Mouse (Mus musculus): ENCODE results near the gene C2cd5. TPM values are rescaled to one million over a fixed set of nuclear protein-coding genes. Genes with fewer than 3 reads are reported as not detected.
A peak's percentile ranks its signal among the peaks of the same experiment; 100 is the strongest.

The C2cd5 gene
- polyA plus RNA-seq, 1 experiment from 2014 or later, result 32.7 TPM

- ATAC-seq (ENCODE audit: insufficient number of reproducible peaks, insufficient read depth, low FRiP score, low read depth), result no peak
- Histone ChIP-seq H3K4me3 (ENCODE audit: low read depth, low read length) (no peak overlapping the region), H3K36me3 (ENCODE audit: control insufficient read depth, insufficient read depth, low read length) (no peaks in the 10 kb centered on the region), H3K9me3 (ENCODE audit: control insufficient read depth, low read depth, low read length) (no peaks in the 10 kb centered on the region), H3K27ac (ENCODE audit: low read length) (no peak overlapping the region), H3K4me2 (replicated peaks; ENCODE audit: low read depth, low read length) (no peak overlapping the region), H3K27me3 (ENCODE audit: control insufficient read depth, insufficient read depth, low read length) (no peaks in the 10 kb centered on the region), H3K4me1 (ENCODE audit: control insufficient read depth, insufficient read depth, low read length) (peaks cover 7% of the 10 kb centered on the region; the same call in 1 of the 2 replicates), H3K9ac (replicated peaks; ENCODE audit: low read depth, low read length) (no peak overlapping the region)
- WGBS, result 62% methylated on average over 5 of the region's 5 CpGs
These were observed 104.4 kb downstream of the C2cd5 start for GRCm38 (mm10) chr6:142995567-142995966.

GRCm38 (mm10) chr6:142994821-142995220, 105.1 kb downstream of the C2cd5 start:
- Histone ChIP-seq H3K9ac (replicated peaks; ENCODE audit: low read depth, low read length) (no peak overlapping the region), H3K36me3 (ENCODE audit: control insufficient read depth, insufficient read depth, low read length) (no peaks in the 10 kb centered on the region), H3K9me3 (ENCODE audit: control insufficient read depth, low read depth, low read length) (no peaks in the 10 kb centered on the region), H3K27me3 (ENCODE audit: control insufficient read depth, insufficient read depth, low read length) (no peaks in the 10 kb centered on the region), H3K4me3 (ENCODE audit: low read depth, low read length) (no peak overlapping the region), H3K27ac (ENCODE audit: low read length) (no peak overlapping the region), H3K4me2 (replicated peaks; ENCODE audit: low read depth, low read length) (no peak overlapping the region), H3K4me1 (ENCODE audit: control insufficient read depth, insufficient read depth, low read length) (peaks cover 7% of the 10 kb centered on the region; the same call in 1 of the 2 replicates)
- ATAC-seq (ENCODE audit: insufficient number of reproducible peaks, insufficient read depth, low FRiP score, low read depth), result no peak
- 41% methylated on average over 7 of the region's 7 CpGs for WGBS

- Histone ChIP-seq H3K27ac (ENCODE audit: low read length) (peak overlapping the region; percentile 74; the same call in 1 of the 2 replicates), H3K9me3 (ENCODE audit: control insufficient read depth, low read depth, low read length) (no peaks in the 10 kb centered on the region), H3K27me3 (ENCODE audit: control insufficient read depth, insufficient read depth, low read length) (no peaks in the 10 kb centered on the region), H3K4me2 (replicated peaks; ENCODE audit: low read depth, low read length) (no peak overlapping the region), H3K4me1 (ENCODE audit: control insufficient read depth, insufficient read depth, low read length) (peaks cover 7% of the 10 kb centered on the region; the same call in 1 of the 2 replicates), H3K4me3 (ENCODE audit: low read depth, low read length) (no peak overlapping the region), H3K36me3 (ENCODE audit: control insufficient read depth, insufficient read depth, low read length) (no peaks in the 10 kb centered on the region), H3K9ac (replicated peaks; ENCODE audit: low read depth, low read length) (no peak overlapping the region)
- ATAC-seq (ENCODE audit: insufficient number of reproducible peaks, insufficient read depth, low FRiP score, low read depth), result no peak; the same call in 1 of the 2 replicates
- 19% methylated on average over 14 of the region's 14 CpGs for WGBS
These were observed 105.9 kb downstream of the C2cd5 start for GRCm38 (mm10) chr6:142993705-142994698.

- H3K36me3 ChIP-seq (ENCODE audit: control insufficient read depth, insufficient read depth, low read length), result no peaks in the 10 kb centered on the region
- no peak for ATAC-seq (ENCODE audit: insufficient number of reproducible peaks, insufficient read depth, low FRiP score, low read depth)
- no peak overlapping the region for H3K9ac ChIP-seq (replicated peaks; ENCODE audit: low read depth, low read length)
- no peaks in the 10 kb centered on the region for H3K27me3 ChIP-seq (ENCODE audit: control insufficient read depth, insufficient read depth, low read length)
- no peak overlapping the region for H3K4me2 ChIP-seq (replicated peaks; ENCODE audit: low read depth, low read length)
- 63% methylated on average over 2 of the region's 2 CpGs for WGBS
- no peak overlapping the region for H3K27ac ChIP-seq (ENCODE audit: low read length)
- no peaks in the 10 kb centered on the region for H3K9me3 ChIP-seq (ENCODE audit: control insufficient read depth, low read depth, low read length)
- peaks cover 7% of the 10 kb centered on the region; the same call in 1 of the 2 replicates for H3K4me1 ChIP-seq (ENCODE audit: control insufficient read depth, insufficient read depth, low read length)
- H3K4me3 ChIP-seq (ENCODE audit: low read depth, low read length), result no peak overlapping the region
These were observed 107.0 kb downstream of the C2cd5 start for GRCm38 (mm10) chr6:142992971-142993370.

- peaks cover 7% of the 10 kb centered on the region; the same call in 1 of the 2 replicates for H3K4me1 ChIP-seq (ENCODE audit: control insufficient read depth, insufficient read depth, low read length)
- H3K27me3 ChIP-seq (ENCODE audit: control insufficient read depth, insufficient read depth, low read length), result no peaks in the 10 kb centered on the region
- H3K4me3 ChIP-seq (ENCODE audit: low read depth, low read length), result no peak overlapping the region
- no peak overlapping the region for H3K4me2 ChIP-seq (replicated peaks; ENCODE audit: low read depth, low read length)
- H3K9me3 ChIP-seq (ENCODE audit: control insufficient read depth, low read depth, low read length), result no peaks in the 10 kb centered on the region
- H3K36me3 ChIP-seq (ENCODE audit: control insufficient read depth, insufficient read depth, low read length), result no peaks in the 10 kb centered on the region
- no peak for ATAC-seq (ENCODE audit: insufficient number of reproducible peaks, insufficient read depth, low FRiP score, low read depth)
- no peak overlapping the region for H3K9ac ChIP-seq (replicated peaks; ENCODE audit: low read depth, low read length)
- no peak overlapping the region for H3K27ac ChIP-seq (ENCODE audit: low read length)
- 38% methylated on average over 7 of the region's 7 CpGs for WGBS
These were observed 107.8 kb downstream of the C2cd5 start for GRCm38 (mm10) chr6:142992099-142992498.

GRCm38 (mm10) chr6:142991391-142992059, 108.4 kb downstream of the C2cd5 start:
- 39% methylated on average over 7 of the region's 7 CpGs for WGBS
- Histone ChIP-seq H3K27ac (ENCODE audit: low read length) (no peak overlapping the region), H3K9me3 (ENCODE audit: control insufficient read depth, low read depth, low read length) (no peaks in the 10 kb centered on the region), H3K4me3 (ENCODE audit: low read depth, low read length) (no peak overlapping the region), H3K4me1 (ENCODE audit: control insufficient read depth, insufficient read depth, low read length) (peaks cover 7% of the 10 kb centered on the region; the same call in 1 of the 2 replicates), H3K4me2 (replicated peaks; ENCODE audit: low read depth, low read length) (no peak overlapping the region), H3K36me3 (ENCODE audit: control insufficient read depth, insufficient read depth, low read length) (no peaks in the 10 kb centered on the region), H3K9ac (replicated peaks; ENCODE audit: low read depth, low read length) (no peak overlapping the region), H3K27me3 (ENCODE audit: control insufficient read depth, insufficient read depth, low read length) (no peaks in the 10 kb centered on the region)
- ATAC-seq (ENCODE audit: insufficient number of reproducible peaks, insufficient read depth, low FRiP score, low read depth), result no peak

GRCm38 (mm10) chr6:142990516-142990915, 109.4 kb downstream of the C2cd5 start:
- no peaks in the 10 kb centered on the region for H3K27me3 ChIP-seq (ENCODE audit: control insufficient read depth, insufficient read depth, low read length)
- H3K4me3 ChIP-seq (ENCODE audit: low read depth, low read length), result no peak overlapping the region
- no peaks in the 10 kb centered on the region for H3K9me3 ChIP-seq (ENCODE audit: control insufficient read depth, low read depth, low read length)
- peaks cover 7% of the 10 kb centered on the region; the same call in 1 of the 2 replicates for H3K4me1 ChIP-seq (ENCODE audit: control insufficient read depth, insufficient read depth, low read length)
- 76% methylated on average over 9 of the region's 9 CpGs for WGBS
- H3K9ac ChIP-seq (replicated peaks; ENCODE audit: low read depth, low read length), result no peak overlapping the region
- H3K4me2 ChIP-seq (replicated peaks; ENCODE audit: low read depth, low read length), result no peak overlapping the region
- H3K27ac ChIP-seq (ENCODE audit: low read length), result no peak overlapping the region
- H3K36me3 ChIP-seq (ENCODE audit: control insufficient read depth, insufficient read depth, low read length), result no peaks in the 10 kb centered on the region
- ATAC-seq (ENCODE audit: insufficient number of reproducible peaks, insufficient read depth, low FRiP score, low read depth), result no peak

GRCm38 (mm10) chr6:142989495-142989894, 110.4 kb downstream of the C2cd5 start:
- no peaks in the 10 kb centered on the region for H3K36me3 ChIP-seq (ENCODE audit: control insufficient read depth, insufficient read depth, low read length)
- peaks cover 7% of the 10 kb centered on the region; the same call in 1 of the 2 replicates for H3K4me1 ChIP-seq (ENCODE audit: control insufficient read depth, insufficient read depth, low read length)
- H3K9me3 ChIP-seq (ENCODE audit: control insufficient read depth, low read depth, low read length), result no peaks in the 10 kb centered on the region
- H3K4me3 ChIP-seq (ENCODE audit: low read depth, low read length), result no peak overlapping the region
- 86% methylated on average over 13 of the region's 13 CpGs for WGBS
- H3K9ac ChIP-seq (replicated peaks; ENCODE audit: low read depth, low read length), result no peak overlapping the region
- H3K27ac ChIP-seq (ENCODE audit: low read length), result no peak overlapping the region
- no peaks in the 10 kb centered on the region for H3K27me3 ChIP-seq (ENCODE audit: control insufficient read depth, insufficient read depth, low read length)
- ATAC-seq (ENCODE audit: insufficient number of reproducible peaks, insufficient read depth, low FRiP score, low read depth), result no peak
- H3K4me2 ChIP-seq (replicated peaks; ENCODE audit: low read depth, low read length), result no peak overlapping the region
